In the genomic region with DNA sequence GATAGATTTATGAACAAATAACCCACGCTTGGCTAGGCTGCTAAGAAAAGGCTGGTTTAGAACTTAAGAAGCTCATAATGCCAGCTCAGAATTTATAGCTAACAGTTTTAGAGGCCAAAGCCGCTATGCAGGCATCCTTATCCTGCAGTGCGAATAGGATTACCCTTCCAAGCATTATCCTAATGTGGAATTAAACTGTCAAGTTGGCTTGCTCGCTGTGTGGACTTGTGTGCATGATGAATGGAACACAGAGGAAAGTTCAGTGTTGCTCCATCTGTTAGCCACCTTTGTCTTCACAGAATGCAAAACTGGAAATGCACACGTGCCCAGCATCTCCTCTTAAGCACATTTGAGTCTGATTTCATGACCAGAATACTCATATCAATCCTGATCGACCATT, we compare ENCODE assay signal across 21 mouse cellular contexts.
DNase-seq lines count a peak whose midpoint lies in the region; ATAC-seq and TF ChIP-seq lines count a peak whose summit lies in the region.
"Had no signal": no experiment of that assay in that cellular context is flagged by ENCODE, and none has a peak within 500 bp of the region (broad histone marks: within the 10 kb centered on the region; RNA-seq: fewer than 3 reads in every experiment).

No protein-coding gene starts in this region.

- H3K4me2 ChIP-seq in forebrain, embryonic 16.5 days (ENCODE audit: low read length): no peak overlapping the region
- H3K4me2 ChIP-seq in forebrain, postnatal 0 days (ENCODE audit: low read depth): no peak overlapping the region
- no peak overlapping the region for H3K4me2 ChIP-seq in neural tube, embryonic 11.5 days (ENCODE audit: low read depth)
- no peak overlapping the region for H3K4me2 ChIP-seq in neural tube, embryonic 15.5 days
- H3K4me2 ChIP-seq: heart, embryonic 11.5 days; liver, embryonic 13.5 days had no signal

- no peaks in the 10 kb centered on the region for H3K27me3 ChIP-seq in forebrain, embryonic 16.5 days (replicated peaks; ENCODE audit: control insufficient read depth, insufficient read depth, low read length)
- H3K27me3 ChIP-seq in forebrain, postnatal 0 days (ENCODE audit: insufficient read depth, low read length): no peaks in the 10 kb centered on the region
- no peaks in the 10 kb centered on the region for H3K27me3 ChIP-seq in neural tube, embryonic 11.5 days (ENCODE audit: control insufficient read depth, insufficient read depth, low read length)
- H3K27me3 ChIP-seq in neural tube, embryonic 15.5 days (replicated peaks): no peaks in the 10 kb centered on the region
- H3K27me3 ChIP-seq: liver, embryonic 13.5 days had no signal

- H3K9ac ChIP-seq in forebrain, embryonic 16.5 days (replicated peaks; ENCODE audit: low read depth, low read length): no peak overlapping the region
- H3K9ac ChIP-seq in forebrain, postnatal 0 days: no peak overlapping the region
- no peak overlapping the region for H3K9ac ChIP-seq in neural tube, embryonic 11.5 days (ENCODE audit: low read length)
- H3K9ac ChIP-seq in neural tube, embryonic 15.5 days (replicated peaks): no peak overlapping the region
- H3K9ac ChIP-seq: liver, embryonic 13.5 days had no signal

- H3K27ac ChIP-seq in forebrain, embryonic 16.5 days (ENCODE audit: low read length): no peak overlapping the region
- H3K27ac ChIP-seq in forebrain, postnatal 0 days (ENCODE audit: low read depth, low read length): no peak overlapping the region
- H3K27ac ChIP-seq in neural tube, embryonic 11.5 days (ENCODE audit: low read depth, low read length): no peak overlapping the region
- H3K27ac ChIP-seq in neural tube, embryonic 15.5 days (replicated peaks): no peak overlapping the region
- H3K27ac ChIP-seq: gastrocnemius, adult 2 months; kidney, postnatal 0 days; liver, embryonic 13.5 days had no signal

- no peaks in the 10 kb centered on the region for H3K9me3 ChIP-seq in forebrain, embryonic 16.5 days (ENCODE audit: control insufficient read depth, low read length)
- H3K9me3 ChIP-seq in forebrain, postnatal 0 days (ENCODE audit: low read length): no peaks in the 10 kb centered on the region
- no peaks in the 10 kb centered on the region for H3K9me3 ChIP-seq in neural tube, embryonic 11.5 days (ENCODE audit: control insufficient read depth, low read length)
- H3K9me3 ChIP-seq in neural tube, embryonic 15.5 days (replicated peaks): no peaks in the 10 kb centered on the region
- H3K9me3 ChIP-seq: liver, embryonic 13.5 days had no signal

- intact Hi-C loops in left cerebral cortex, postnatal 25 days (cut with DNase I): no loop called here

- DNase-seq in forebrain, postnatal 0 days: no peak
- DNase-seq in neural tube, embryonic 11.5 days (ENCODE audit: low spot score): peak; percentile 32
- peak; percentile 7 for DNase-seq in embryo, embryonic 11.5 days (ENCODE audit: low read depth, low spot score)
- DNase-seq in retina, postnatal 7 days (ENCODE audit: low read depth, low spot score): peak; percentile 9
- no peak for DNase-seq in left cerebral cortex, postnatal 25 days (ENCODE audit: low spot score in 2 of 2)
- DNase-seq: adrenal gland, postnatal 25 days; cerebellum, adult 9-11 months; gastrocnemius, adult 2 months; heart, adult 11 months; kidney, adult 18-20 months; layer of hippocampus, adult 9-11 months; liver, embryonic 13.5 days; lung, adult 2 months; lung, postnatal 14 days; right cerebral cortex, adult 18-20 months; right cerebral cortex, postnatal 4 days; thymus, postnatal 25 days had no signal

- ATAC-seq in forebrain, embryonic 16.5 days: 0 out of 2 replicates have a peak, but pooled peaks have one; percentile 23
- no peak for ATAC-seq in forebrain, postnatal 0 days
- peak; percentile 79 for ATAC-seq in neural tube, embryonic 11.5 days (ENCODE audit: insufficient read depth, low FRiP score, low TSS enrichment)
- ATAC-seq in neural tube, embryonic 15.5 days (ENCODE audit: low FRiP score): no peak

- H3K36me3 ChIP-seq in forebrain, embryonic 16.5 days (ENCODE audit: control insufficient read depth, insufficient read depth): no peaks in the 10 kb centered on the region
- no peaks in the 10 kb centered on the region for H3K36me3 ChIP-seq in forebrain, postnatal 0 days (ENCODE audit: insufficient read depth)
- no peaks in the 10 kb centered on the region for H3K36me3 ChIP-seq in neural tube, embryonic 11.5 days (ENCODE audit: control insufficient read depth, insufficient read depth, low read length)
- H3K36me3 ChIP-seq in neural tube, embryonic 15.5 days: no peaks in the 10 kb centered on the region
- H3K36me3 ChIP-seq: liver, embryonic 13.5 days had no signal

- no peak overlapping the region for H3K4me3 ChIP-seq in forebrain, embryonic 16.5 days (replicated peaks; ENCODE audit: low read length)
- no peak overlapping the region for H3K4me3 ChIP-seq in forebrain, postnatal 0 days (ENCODE audit: low read depth, low read length)
- H3K4me3 ChIP-seq in neural tube, embryonic 11.5 days (ENCODE audit: low read depth, low read length): no peak overlapping the region
- H3K4me3 ChIP-seq in neural tube, embryonic 15.5 days (replicated peaks): no peak overlapping the region
- H3K4me3 ChIP-seq: gastrocnemius, adult 2 months; liver, embryonic 13.5 days had no signal

- TF ChIP-seq CTCF in forebrain, postnatal 0 days (IDR thresholded peaks at IDR 0.05; ENCODE audit: low read depth): no peak

- H3K4me1 ChIP-seq in forebrain, embryonic 16.5 days (replicated peaks; ENCODE audit: control insufficient read depth, insufficient read depth, low read length): no peaks in the 10 kb centered on the region
- no peaks in the 10 kb centered on the region for H3K4me1 ChIP-seq in forebrain, postnatal 0 days (ENCODE audit: insufficient read depth)
- no peaks in the 10 kb centered on the region for H3K4me1 ChIP-seq in neural tube, embryonic 11.5 days (ENCODE audit: control insufficient read depth, insufficient read depth, low read length)
- no peaks in the 10 kb centered on the region for H3K4me1 ChIP-seq in neural tube, embryonic 15.5 days
- H3K4me1 ChIP-seq: liver, embryonic 13.5 days had no signal

- WGBS in forebrain, embryonic 16.5 days: 40% methylated on average over 6 of the region's 6 CpGs
- 32% methylated on average over 6 of the region's 6 CpGs for WGBS in forebrain, postnatal 0 days
- 22% methylated on average over 6 of the region's 6 CpGs for WGBS in neural tube, embryonic 11.5 days
- 13% methylated on average over 6 of the region's 6 CpGs for WGBS in neural tube, embryonic 15.5 days

Comparison
In these comparisons a context has a peak if more than half of its experiments do, and no peak if none do; other contexts are left out.
1. ATAC-seq: peak in forebrain, embryonic 16.5 days (single experiment) and neural tube, embryonic 11.5 days (single experiment); none in forebrain, postnatal 0 days (single experiment) and neural tube, embryonic 15.5 days (single experiment).
2. DNase-seq: peak in neural tube, embryonic 11.5 days (single experiment), embryo, embryonic 11.5 days (single experiment) and retina, postnatal 7 days (single experiment); none in forebrain, postnatal 0 days (single experiment) and left cerebral cortex, postnatal 25 days (0 of 2).